Mouse (Mus musculus) bone marrow, adult 2 months (tissue): Measurements from ENCODE around the gene 4931440F15Rik.

Experiments
- CTCF ChIP-seq: fragments of 200-500 bp; IDR thresholded peaks from 2 replicates; pipeline ENCODE4 v1.5.1; 2011; ENCODE audit warnings: low read length, control low read depth; ENCODE audit not compliant: control insufficient read depth, insufficient read depth
- POLR2A ChIP-seq: fragments of 200-500 bp; IDR thresholded peaks from 2 replicates; pipeline ENCODE4 v1.6.1; 2011; ENCODE audit warnings: low read depth, mild to moderate bottlenecking, control low read depth, low read length, borderline replicate concordance; ENCODE audit not compliant: control insufficient read depth

DNA sequence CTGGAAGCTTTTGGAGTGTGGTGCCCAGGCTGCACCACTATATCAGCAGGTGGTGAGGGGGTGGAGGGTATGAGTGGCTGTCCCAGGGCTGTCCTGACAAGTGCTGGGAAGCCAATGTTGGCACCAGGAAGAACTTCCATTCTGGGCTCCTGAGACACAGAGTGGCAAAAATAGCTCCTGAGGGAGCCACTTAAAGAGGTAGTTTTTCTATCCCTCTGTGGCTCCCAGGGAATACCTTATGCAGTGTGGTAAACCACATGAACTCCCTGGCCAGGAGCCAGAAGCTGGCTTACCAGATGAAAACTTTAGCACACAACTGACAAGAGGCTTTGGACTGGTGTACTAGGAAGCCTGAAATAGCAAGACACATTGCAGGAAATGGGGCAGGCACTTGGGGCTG, 47.5 kb downstream of the 4931440F15Rik start:
- TF ChIP-seq POLR2A: no peak
- no peak for TF ChIP-seq CTCF
